Mouse (Mus musculus): Measurements from ENCODE around the gene Tpm1.

GRCm38 (mm10) chr9:67023371-67023770 is 25.8 kb downstream of the Tpm1 start:
- no peak for TF ChIP-seq CTCF (IDR thresholded peaks at IDR 0.05)
- peak; percentile 48; the same call in 1 of the 2 replicates for TF ChIP-seq EP300 (IDR thresholded peaks at IDR 0.05)
